Mouse (Mus musculus): ENCODE data around the gene Olfr805.

The Olfr805 gene

DNA sequence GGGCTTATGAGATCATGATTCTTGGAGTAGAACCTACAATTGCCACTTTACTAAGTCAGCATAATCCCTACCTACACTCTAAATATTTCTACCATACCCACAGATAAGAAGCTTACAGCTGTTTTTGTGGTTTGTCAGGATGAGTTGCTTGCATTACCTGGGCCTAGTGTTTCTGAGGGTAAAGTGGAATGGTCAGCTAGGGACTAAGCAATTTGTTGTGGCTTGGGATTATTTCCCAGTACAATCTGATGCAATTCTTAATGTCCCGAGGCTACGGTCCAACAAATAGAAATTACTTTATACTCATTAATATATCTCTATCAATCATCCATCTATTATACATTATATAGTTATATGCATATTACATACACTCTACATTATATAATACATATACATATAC is at the start of gene Olfr805:
Gene Olfr805, minus strand, starts transcription at position 101 of the 400 bp plus-strand sequence.
- DNase-seq (ENCODE audit: low spot score in 2 of 2) = no peak

DNA sequence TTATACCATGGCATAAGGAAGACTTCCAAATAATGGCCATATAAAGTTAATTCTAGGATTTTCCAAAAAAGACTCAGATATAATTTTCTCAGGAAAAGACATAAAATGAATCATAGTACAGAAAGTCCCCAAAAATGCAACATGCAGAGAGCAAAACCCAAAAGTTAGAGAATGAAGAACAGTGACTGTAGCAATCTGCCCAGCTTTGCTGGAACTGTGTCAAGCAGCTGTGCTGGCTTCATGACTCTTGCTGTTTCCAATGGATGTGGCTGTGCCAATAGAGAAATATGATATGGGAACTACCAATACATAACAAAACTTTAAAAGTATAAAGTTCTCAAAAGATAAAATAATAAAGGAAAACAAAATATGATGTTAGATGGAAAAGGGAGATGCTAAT is 48.9 kb upstream of the Olfr805 start:
- no peak for DNase-seq (ENCODE audit: low spot score in 2 of 2)

DNA sequence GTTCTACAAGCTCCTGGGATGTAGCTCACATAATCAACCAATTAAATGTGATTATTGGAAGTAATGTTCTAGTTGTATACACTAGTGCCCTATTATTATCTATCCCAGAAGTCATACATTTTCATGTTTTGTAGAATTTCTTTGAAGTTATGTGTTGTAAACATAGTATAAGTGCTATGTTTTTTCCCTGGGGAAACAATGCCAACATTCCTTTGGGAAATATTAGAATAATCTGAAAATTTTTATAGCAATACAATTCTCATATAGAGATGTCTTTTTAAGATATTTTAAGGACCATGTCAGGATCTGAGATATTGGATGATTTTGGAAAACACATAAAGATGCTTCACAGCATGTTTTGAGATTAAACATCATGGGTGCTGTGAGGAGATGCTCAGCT is 45.2 kb upstream of the Olfr805 start, which contains the start of gene Olfr809:
Gene Olfr809, plus strand, starts transcription at position 301 of the 400 bp plus-strand sequence.
- DNase-seq (ENCODE audit: low spot score in 2 of 2) = no peak

DNA sequence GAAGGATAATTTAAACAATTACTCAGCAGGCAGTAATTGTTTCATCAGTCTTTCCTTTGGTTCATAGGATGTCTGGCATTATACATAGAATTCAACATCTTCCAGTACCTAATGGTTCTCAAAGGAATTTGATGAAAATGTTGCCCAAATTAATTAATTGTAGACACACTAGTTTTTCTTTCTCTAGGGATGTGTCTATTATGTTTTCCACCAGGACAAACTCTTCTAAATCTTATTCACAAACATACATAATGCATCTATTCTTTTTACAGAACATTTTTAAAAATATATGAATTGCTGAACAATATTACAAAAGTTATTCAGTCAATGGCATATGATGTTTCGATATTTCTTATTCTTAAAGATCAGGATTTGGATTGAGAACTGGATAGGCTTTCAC is 36.0 kb upstream of the Olfr805 start, which contains the start of gene Olfr808:
Gene Olfr808, plus strand, starts transcription at position 301 of the 400 bp plus-strand sequence.
- no peak for DNase-seq (ENCODE audit: low spot score in 2 of 2)

GRCm38 (mm10) chr10:129757693-129758092 is 28.5 kb upstream of the Olfr805 start, which contains the start of gene Olfr807:
Gene Olfr807, minus strand, starts transcription at chr10:129757793.
- no peak for DNase-seq (ENCODE audit: low spot score in 2 of 2)

- DNase-seq (ENCODE audit: low spot score in 2 of 2) = no peak
These were observed 12.6 kb upstream of the Olfr805 start, which contains the start of gene Olfr806 for GRCm38 (mm10) chr10:129741821-129742220. Gene Olfr806, minus strand, starts transcription at chr10:129741921.

- no peak for DNase-seq (ENCODE audit: low spot score in 2 of 2)
These were observed 26.3 kb downstream of the Olfr805 start, which contains the start of gene Olfr804 for GRCm38 (mm10) chr10:129702910-129703309. Gene Olfr804, plus strand, starts transcription at chr10:129703210.

DNA sequence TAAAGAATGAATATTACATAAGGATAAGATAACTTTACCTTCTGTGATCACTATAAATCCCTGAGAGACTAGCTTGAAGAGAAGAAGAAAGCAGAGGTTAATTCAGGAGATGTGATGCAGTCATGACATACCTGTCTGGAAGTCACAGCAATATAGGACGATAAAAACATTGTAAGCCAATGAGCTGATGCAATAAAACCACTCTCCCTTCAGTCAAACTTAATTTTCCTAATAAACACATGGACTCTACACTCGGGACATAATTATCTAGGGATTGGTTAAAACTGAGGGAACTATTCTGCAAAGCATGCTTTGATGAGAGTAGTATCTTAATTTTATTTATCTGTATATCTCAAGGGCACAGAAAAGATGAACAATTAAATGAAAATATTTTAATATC is 35.0 kb downstream of the Olfr805 start, which contains the start of gene Olfr803:
Gene Olfr803, minus strand, starts transcription at position 101 of the 400 bp plus-strand sequence.
- DNase-seq (ENCODE audit: low spot score in 2 of 2) = no peak

DNA sequence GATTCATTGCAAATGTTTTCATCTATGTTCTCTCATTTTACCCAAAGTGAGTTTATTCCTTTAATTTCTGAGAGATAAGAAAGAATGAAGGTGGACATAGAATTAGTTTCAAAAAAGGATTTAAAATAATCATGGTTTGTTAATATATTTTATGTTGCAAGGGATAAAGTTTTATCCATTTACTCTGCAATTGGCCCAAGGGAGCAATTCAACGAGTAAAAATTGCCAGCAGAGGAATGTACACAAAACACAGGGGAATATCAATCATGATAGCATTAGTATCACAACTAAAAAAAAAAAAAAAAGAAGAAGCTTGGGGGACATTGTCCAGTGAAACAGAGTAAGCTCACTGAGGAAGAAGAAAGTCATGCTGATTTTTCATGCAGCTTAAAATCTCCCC is 41.1 kb downstream of the Olfr805 start, which contains the start of gene Olfr802:
Gene Olfr802, minus strand, starts transcription at position 101 of the 400 bp plus-strand sequence.
- no peak for DNase-seq (ENCODE audit: low spot score in 2 of 2)

DNA sequence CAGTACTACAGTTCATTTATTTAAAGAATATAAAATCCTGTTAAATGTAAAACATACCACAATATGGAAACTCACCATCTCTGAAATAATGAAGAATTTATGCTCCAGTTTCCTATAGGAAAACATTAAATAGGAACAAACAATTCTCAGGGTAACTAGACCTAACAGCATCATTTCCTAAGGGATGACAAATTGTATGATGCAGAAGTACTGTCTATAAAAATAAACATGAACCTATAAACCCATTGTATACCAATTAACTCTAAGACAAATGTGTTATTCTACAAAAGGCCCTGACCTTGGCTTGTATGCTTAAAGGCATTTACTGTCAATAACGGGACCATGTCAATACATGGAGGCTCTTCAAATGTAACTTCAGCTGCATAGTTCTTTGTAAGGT is 55.4 kb downstream of the Olfr805 start, which contains the start of gene Olfr801:
Gene Olfr801, minus strand, starts transcription at position 101 of the 400 bp plus-strand sequence.
- DNase-seq (ENCODE audit: low spot score in 2 of 2) = no peak

All from spleen, postnatal 4 days (tissue).